Mouse (Mus musculus): Measurements from ENCODE around the gene Ttc30b. TPM values are rescaled to one million over a fixed set of nuclear protein-coding genes. Genes with fewer than 3 reads are reported as not detected.

The Ttc30b gene
- polyA plus RNA-seq, 1 experiment, result 4.4 TPM

DNA sequence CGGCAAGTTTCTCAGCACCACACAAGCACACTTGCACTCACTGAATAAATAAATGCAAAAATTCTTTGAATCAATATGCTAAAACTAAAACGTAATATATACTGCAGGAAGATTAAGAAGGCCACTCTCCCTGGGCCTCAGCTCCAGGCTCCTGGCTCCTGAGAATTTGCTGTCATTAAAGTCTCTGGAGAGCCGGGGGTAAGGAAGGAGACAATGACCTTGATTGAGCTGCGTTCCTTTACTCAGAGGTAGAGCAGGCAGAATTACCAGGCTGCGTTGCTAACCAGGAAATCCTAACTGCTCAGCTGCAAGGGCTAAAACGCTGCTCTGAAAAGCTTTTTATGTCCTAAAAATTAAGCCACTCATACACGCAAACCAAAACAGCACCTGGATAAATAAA is 4.8 kb downstream of the Ttc30b start:
- 0 out of 2 replicates have a peak, but pooled peaks cover 3% of the 10 kb centered on the region for H3K4me1 ChIP-seq (replicated peaks; ENCODE audit: control insufficient read depth, insufficient read depth, low read length)
- 84% methylated on average over 7 of the region's 7 CpGs for WGBS
- DNase-seq, result no peak
- peaks cover under 1% of the 10 kb centered on the region; the same call in 1 of the 2 replicates for H3K36me3 ChIP-seq (ENCODE audit: control insufficient read depth, insufficient read depth, low read length)
- no peak for TF ChIP-seq CTCF (IDR thresholded peaks at IDR 0.05; ENCODE audit: borderline replicate concordance, control insufficient read depth, extremely low read depth, insufficient read depth, low read length, poor library complexity)
- no peak for TF ChIP-seq POLR2A (IDR thresholded peaks at IDR 0.05; ENCODE audit: control insufficient read depth, extremely low read depth, insufficient read depth, low read length, poor library complexity)
- no peak overlapping the region for H3K4me3 ChIP-seq (ENCODE audit: control insufficient read depth, insufficient read depth, low read length)
- no peaks in the 10 kb centered on the region for H3K27me3 ChIP-seq (ENCODE audit: control insufficient read depth, insufficient read depth, low read length)
- H3K27ac ChIP-seq (ENCODE audit: control insufficient read depth, insufficient read depth, low read length), result no peak overlapping the region

DNA sequence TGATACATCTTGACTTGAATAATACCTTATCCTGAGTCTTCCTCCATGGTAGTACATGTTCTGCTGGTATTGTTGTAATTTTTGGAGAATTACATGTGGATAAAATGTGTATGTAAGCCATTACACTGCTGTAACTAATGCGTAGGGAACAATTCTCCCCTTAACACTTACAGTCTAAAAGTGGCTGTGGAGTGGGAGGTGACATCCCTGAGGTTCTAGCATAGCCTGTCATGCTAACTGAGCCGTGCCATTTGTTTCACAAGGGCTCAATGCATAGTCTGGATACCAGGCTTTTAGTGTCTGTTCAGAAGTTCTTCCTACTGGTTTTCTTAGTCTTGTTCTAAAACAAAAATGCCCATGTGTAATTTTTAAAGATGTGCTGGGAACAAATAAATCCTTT is 7.4 kb downstream of the Ttc30b start:
- no peak overlapping the region for H3K4me3 ChIP-seq (ENCODE audit: control insufficient read depth, insufficient read depth, low read length)
- no peak overlapping the region for H3K27ac ChIP-seq (ENCODE audit: control insufficient read depth, insufficient read depth, low read length)
- H3K27me3 ChIP-seq (ENCODE audit: control insufficient read depth, insufficient read depth, low read length), result no peaks in the 10 kb centered on the region
- TF ChIP-seq CTCF (IDR thresholded peaks at IDR 0.05; ENCODE audit: borderline replicate concordance, control insufficient read depth, extremely low read depth, insufficient read depth, low read length, poor library complexity) (no peak), POLR2A (IDR thresholded peaks at IDR 0.05; ENCODE audit: control insufficient read depth, extremely low read depth, insufficient read depth, low read length, poor library complexity) (no peak)
- H3K36me3 ChIP-seq (ENCODE audit: control insufficient read depth, insufficient read depth, low read length), result peaks cover 16% of the 10 kb centered on the region; the same call in 1 of the 2 replicates
- no peak for DNase-seq
- 93% methylated on average over 2 of the region's 2 CpGs for whole genome bisulfite sequencing
- no peaks in the 10 kb centered on the region for H3K4me1 ChIP-seq (replicated peaks; ENCODE audit: control insufficient read depth, insufficient read depth, low read length)

DNA sequence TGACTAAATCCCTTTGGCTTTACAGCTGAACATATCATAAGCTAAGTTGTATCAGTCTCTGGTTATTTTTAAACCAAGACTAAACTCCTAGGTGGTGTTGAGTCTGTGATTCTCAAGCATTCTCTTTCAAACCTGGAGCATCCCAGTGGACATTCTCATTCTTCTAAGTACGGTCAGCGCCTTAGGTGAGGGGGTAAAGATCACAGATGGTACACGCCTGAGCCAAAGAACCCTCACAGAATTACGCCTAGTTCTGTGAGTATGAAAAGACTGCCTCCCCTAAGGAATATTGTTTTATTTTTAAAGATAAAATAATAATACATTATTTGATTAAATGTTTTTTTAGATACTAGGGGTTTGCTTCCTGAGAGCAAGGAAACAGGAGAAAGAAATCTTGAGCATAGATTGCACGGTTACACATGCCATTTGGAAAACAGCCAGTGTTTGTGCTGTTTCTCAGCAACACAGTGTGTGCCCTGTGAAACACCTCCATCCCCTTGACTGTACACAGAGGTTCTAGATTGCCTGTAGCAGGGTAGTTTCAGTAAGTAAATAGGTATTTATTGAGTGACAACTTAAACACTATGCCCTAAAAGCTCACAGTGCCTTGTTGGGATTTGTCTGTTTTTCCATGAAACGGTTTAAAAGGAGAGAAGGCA is 8.5 kb downstream of the Ttc30b start:
- no peak for DNase-seq
- peaks cover 17% of the 10 kb centered on the region; the same call in 1 of the 2 replicates for H3K36me3 ChIP-seq (ENCODE audit: control insufficient read depth, insufficient read depth, low read length)

DNA sequence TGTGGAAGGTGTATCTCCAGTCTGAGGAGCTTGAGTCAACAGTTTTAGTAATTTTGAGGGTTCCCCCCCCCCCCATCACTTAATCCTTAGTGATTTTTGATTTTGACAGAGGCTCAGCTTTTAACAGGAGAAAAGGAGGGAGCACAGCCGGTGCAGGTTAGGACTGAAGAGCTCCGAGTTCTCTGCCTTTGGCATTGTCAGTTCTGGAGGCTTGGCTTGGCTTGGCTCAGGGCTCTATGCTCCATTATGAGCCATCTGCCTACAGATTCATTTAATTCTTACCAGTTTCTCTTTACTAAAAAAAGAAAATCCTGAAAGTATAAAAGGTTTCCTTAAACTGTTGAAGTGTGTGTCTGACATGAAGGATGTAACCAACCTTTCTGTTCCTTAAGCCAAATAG is 9.2 kb downstream of the Ttc30b start:
- TF ChIP-seq CTCF (IDR thresholded peaks at IDR 0.05; ENCODE audit: borderline replicate concordance, control insufficient read depth, extremely low read depth, insufficient read depth, low read length, poor library complexity), result no peak
- TF ChIP-seq POLR2A (IDR thresholded peaks at IDR 0.05; ENCODE audit: control insufficient read depth, extremely low read depth, insufficient read depth, low read length, poor library complexity), result no peak
- peaks cover 2% of the 10 kb centered on the region; the same call in 1 of the 2 replicates for H3K4me1 ChIP-seq (replicated peaks; ENCODE audit: control insufficient read depth, insufficient read depth, low read length)
- no peak for DNase-seq
- no peak overlapping the region for H3K27ac ChIP-seq (ENCODE audit: control insufficient read depth, insufficient read depth, low read length)
- WGBS, result 99% methylated on average over 2 of the region's 2 CpGs
- no peak overlapping the region for H3K4me3 ChIP-seq (ENCODE audit: control insufficient read depth, insufficient read depth, low read length)
- H3K27me3 ChIP-seq (ENCODE audit: control insufficient read depth, insufficient read depth, low read length), result no peaks in the 10 kb centered on the region
- peaks cover 17% of the 10 kb centered on the region; the same call in 1 of the 2 replicates for H3K36me3 ChIP-seq (ENCODE audit: control insufficient read depth, insufficient read depth, low read length)

More for the DNA sequence above, 8.5 kb downstream of the Ttc30b start:
- Histone ChIP-seq H3K27me3 (ENCODE audit: control insufficient read depth, insufficient read depth, low read length) (no peaks in the 10 kb centered on the region), H3K27ac (ENCODE audit: control insufficient read depth, insufficient read depth, low read length) (no peak overlapping the region), H3K4me3 (ENCODE audit: control insufficient read depth, insufficient read depth, low read length) (no peak overlapping the region), H3K4me1 (replicated peaks; ENCODE audit: control insufficient read depth, insufficient read depth, low read length) (no peaks in the 10 kb centered on the region)
- WGBS, result 94% methylated on average over 6 of the region's 6 CpGs
- TF ChIP-seq POLR2A (IDR thresholded peaks at IDR 0.05; ENCODE audit: control insufficient read depth, extremely low read depth, insufficient read depth, low read length, poor library complexity) (no peak), CTCF (IDR thresholded peaks at IDR 0.05; ENCODE audit: borderline replicate concordance, control insufficient read depth, extremely low read depth, insufficient read depth, low read length, poor library complexity) (no peak)

DNA sequence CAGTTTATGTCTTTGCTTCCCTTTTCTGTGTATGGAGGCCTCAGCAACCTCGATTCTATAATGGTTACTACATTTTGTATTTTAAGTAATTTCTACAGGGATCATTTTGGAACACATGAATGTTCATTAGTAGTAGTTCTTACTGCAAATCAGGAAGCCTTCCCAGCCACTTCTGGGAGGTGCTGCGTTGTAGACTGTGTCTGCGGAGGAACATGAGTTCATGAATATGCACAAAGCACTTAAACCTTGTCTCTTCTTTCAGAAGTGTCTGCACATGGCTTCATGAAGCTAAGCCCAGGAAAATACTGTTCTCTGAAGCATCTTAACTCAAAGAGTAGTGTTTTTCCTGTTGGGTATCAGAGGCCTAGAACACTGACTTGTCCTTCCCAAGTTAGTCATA is 10.4 kb downstream of the Ttc30b start:
- TF ChIP-seq POLR2A (IDR thresholded peaks at IDR 0.05; ENCODE audit: control insufficient read depth, extremely low read depth, insufficient read depth, low read length, poor library complexity) (no peak), CTCF (IDR thresholded peaks at IDR 0.05; ENCODE audit: borderline replicate concordance, control insufficient read depth, extremely low read depth, insufficient read depth, low read length, poor library complexity) (no peak)
- Histone ChIP-seq H3K27me3 (ENCODE audit: control insufficient read depth, insufficient read depth, low read length) (no peaks in the 10 kb centered on the region), H3K36me3 (ENCODE audit: control insufficient read depth, insufficient read depth, low read length) (peaks cover 17% of the 10 kb centered on the region; the same call in 1 of the 2 replicates), H3K27ac (ENCODE audit: control insufficient read depth, insufficient read depth, low read length) (no peak overlapping the region), H3K4me1 (replicated peaks; ENCODE audit: control insufficient read depth, insufficient read depth, low read length) (peaks cover 2% of the 10 kb centered on the region; the same call in 1 of the 2 replicates), H3K4me3 (ENCODE audit: control insufficient read depth, insufficient read depth, low read length) (no peak overlapping the region)
- WGBS, result 93% methylated on average over 3 of the region's 3 CpGs
- no peak for DNase-seq

DNA sequence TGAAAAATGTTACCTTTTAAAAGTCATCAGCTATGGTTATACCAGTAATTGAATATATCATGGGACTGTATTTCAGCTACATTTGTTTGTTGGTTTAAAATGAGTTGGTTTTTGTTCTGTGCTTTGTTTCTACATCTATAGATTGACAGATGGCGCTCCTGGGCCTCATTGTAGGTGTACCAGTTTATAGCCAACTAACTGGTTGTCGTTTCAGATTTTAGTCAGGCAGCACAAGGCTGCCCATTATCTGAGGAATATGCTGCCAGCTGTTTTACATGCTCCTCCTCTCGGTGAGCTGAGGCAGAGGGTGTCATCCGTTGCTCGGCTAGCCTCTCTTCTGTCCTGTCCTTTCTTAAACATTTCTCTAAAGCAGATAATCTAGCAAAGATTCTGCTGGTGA is 12.3 kb downstream of the Ttc30b start:
- no peak for DNase-seq
- no peak overlapping the region for H3K4me3 ChIP-seq (ENCODE audit: control insufficient read depth, insufficient read depth, low read length)
- 94% methylated on average over 5 of the region's 5 CpGs for WGBS
- H3K4me1 ChIP-seq (replicated peaks; ENCODE audit: control insufficient read depth, insufficient read depth, low read length), result peaks cover 2% of the 10 kb centered on the region; the same call in 1 of the 2 replicates
- no peak for TF ChIP-seq CTCF (IDR thresholded peaks at IDR 0.05; ENCODE audit: borderline replicate concordance, control insufficient read depth, extremely low read depth, insufficient read depth, low read length, poor library complexity)
- no peak for TF ChIP-seq POLR2A (IDR thresholded peaks at IDR 0.05; ENCODE audit: control insufficient read depth, extremely low read depth, insufficient read depth, low read length, poor library complexity)
- H3K36me3 ChIP-seq (ENCODE audit: control insufficient read depth, insufficient read depth, low read length), result peaks cover 17% of the 10 kb centered on the region; the same call in 1 of the 2 replicates
- H3K27ac ChIP-seq (ENCODE audit: control insufficient read depth, insufficient read depth, low read length), result no peak overlapping the region
- H3K27me3 ChIP-seq (ENCODE audit: control insufficient read depth, insufficient read depth, low read length), result no peaks in the 10 kb centered on the region
